20 mouse cellular contexts compared by ENCODE assay signal in the genomic region with DNA sequence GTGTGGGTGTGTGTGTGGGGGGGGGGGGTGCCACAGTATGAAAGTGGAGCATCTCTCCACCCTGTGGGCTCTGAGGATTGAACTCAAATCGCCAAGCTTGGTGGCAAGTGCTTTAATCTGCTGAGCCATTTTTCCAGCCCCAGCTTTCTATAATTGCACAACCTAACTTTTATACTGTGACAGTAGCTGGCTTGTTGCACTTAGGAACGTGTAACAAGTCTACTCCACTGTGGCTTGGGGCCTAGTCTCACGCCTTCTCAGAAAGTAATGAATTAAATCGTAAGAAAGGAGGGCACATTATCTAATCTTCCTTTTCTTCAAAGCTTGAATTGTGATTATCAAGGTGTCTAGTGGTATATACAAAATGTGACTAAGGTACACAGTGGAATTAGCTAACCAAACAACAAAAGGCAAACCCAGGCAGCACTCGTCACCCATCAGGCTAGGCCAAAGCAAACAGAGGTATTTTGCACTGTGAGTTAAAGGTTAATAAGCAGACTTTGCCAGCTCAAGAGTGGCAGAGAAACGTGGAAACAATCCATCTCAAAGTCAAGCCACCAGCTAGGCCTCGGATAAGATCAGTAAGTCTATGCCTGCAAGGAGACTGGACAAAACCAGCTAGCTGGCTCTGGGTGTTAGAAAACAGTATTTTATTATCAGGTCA. TPM values are rescaled to one million over a fixed set of nuclear protein-coding genes. Genes with fewer than 3 reads are reported as not detected.
DNase-seq lines count a peak whose midpoint lies in the region; ATAC-seq and TF ChIP-seq lines count a peak whose summit lies in the region.
"Had no signal": no experiment of that assay in that cellular context is flagged by ENCODE, and none has a peak within 500 bp of the region (broad histone marks: within the 10 kb centered on the region; RNA-seq: fewer than 3 reads in every experiment).

No protein-coding gene starts in this region.

- ATAC-seq in lung, embryonic 14.5 days (ENCODE audit: insufficient read depth) = no peak
- ATAC-seq: forebrain, embryonic 14.5 days; midbrain, embryonic 16.5 days had no signal

- WGBS in lung, embryonic 14.5 days = 40% methylated on average over 7 of the region's 7 CpGs
- 58% methylated on average over 7 of the region's 7 CpGs for WGBS in lung, adult 2 months
- WGBS in cerebellum, adult 2 months = 84% methylated on average over 7 of the region's 7 CpGs

- no peak overlapping the region for H3K4me2 ChIP-seq in lung, embryonic 14.5 days
- H3K4me2 ChIP-seq: heart, embryonic 12.5 days; hindbrain, embryonic 15.5 days; liver, embryonic 13.5 days had no signal

- no peak for TF ChIP-seq CTCF in lung, embryonic 14.5 days (IDR thresholded peaks at IDR 0.05; ENCODE audit: low read depth)
- no peak for TF ChIP-seq CTCF in lung, adult 2 months (IDR thresholded peaks at IDR 0.05; ENCODE audit: insufficient read depth, low read length)
- TF ChIP-seq CTCF in cerebellum, adult 2 months (IDR thresholded peaks at IDR 0.05; ENCODE audit: borderline replicate concordance, insufficient read depth, low read depth, low read length) = no peak

- no peaks in the 10 kb centered on the region for H3K4me1 ChIP-seq in lung, embryonic 14.5 days (ENCODE audit: insufficient read depth)
- no peaks in the 10 kb centered on the region; the same call in 1 of the 2 replicates for H3K4me1 ChIP-seq in lung, adult 2 months (ENCODE audit: control insufficient read depth, insufficient read depth, low read length)
- H3K4me1 ChIP-seq in cerebellum, adult 2 months (ENCODE audit: control insufficient read depth, insufficient read depth, low read length) = no peaks in the 10 kb centered on the region
- H3K4me1 ChIP-seq: embryonic facial prominence, embryonic 10.5 days; heart, embryonic 12.5 days; hindbrain, embryonic 15.5 days had no signal

- peak overlapping the region; percentile 46 for H3K27ac ChIP-seq in lung, embryonic 14.5 days (ENCODE audit: low read depth)
- no peak overlapping the region for H3K27ac ChIP-seq in cerebellum, adult 2 months (ENCODE audit: insufficient read depth, low read length)
- H3K27ac ChIP-seq: embryonic facial prominence, embryonic 10.5 days; hindbrain, embryonic 15.5 days; kidney, postnatal 0 days; liver, embryonic 13.5 days had no signal

- DNase-seq in kidney, adult 11 months = peak; percentile 61
- no peak for DNase-seq in kidney, postnatal 4 days
- peak; percentile 1 for DNase-seq in lung, embryonic 14.5 days
- no peak for DNase-seq in lung, adult 2 months
- peak; percentile 39 for DNase-seq in kidney, postnatal 14 days
- DNase-seq in yolk sac, embryonic 10.5 days (ENCODE audit: low spot score) = peak; percentile 3
- DNase-seq in cerebellum, adult 2 months = no peak
- DNase-seq: adrenal gland, postnatal 10 days; cerebellum, adult 18-20 months; liver, embryonic 13.5 days; right cerebral cortex, adult 18-20 months; thymus, postnatal 14 days had no signal

- H3K4me3 ChIP-seq in lung, embryonic 14.5 days (ENCODE audit: low read depth, low read length) = no peak overlapping the region
- H3K4me3 ChIP-seq in lung, adult 2 months (replicated peaks; ENCODE audit: extremely low read depth, low read depth, low read length) = no peak overlapping the region
- H3K4me3 ChIP-seq in cerebellum, adult 2 months (replicated peaks; ENCODE audit: insufficient read depth, low read depth, low read length) = no peak overlapping the region
- H3K4me3 ChIP-seq: embryonic facial prominence, embryonic 10.5 days; heart, embryonic 12.5 days; hindbrain, embryonic 15.5 days; liver, embryonic 13.5 days had no signal

- H3K36me3 ChIP-seq in lung, embryonic 14.5 days (ENCODE audit: insufficient read depth) = no peaks in the 10 kb centered on the region
- H3K36me3 ChIP-seq: embryonic facial prominence, embryonic 10.5 days; heart, embryonic 12.5 days; hindbrain, embryonic 15.5 days; liver, embryonic 13.5 days had no signal

- H3K27me3 ChIP-seq in lung, embryonic 14.5 days (ENCODE audit: insufficient read depth, low read length) = no peaks in the 10 kb centered on the region
- H3K27me3 ChIP-seq in cerebellum, adult 2 months (ENCODE audit: control insufficient read depth, insufficient read depth, low read length) = no peaks in the 10 kb centered on the region; the same call in 1 of the 2 replicates
- H3K27me3 ChIP-seq: CH12.LX; heart, embryonic 12.5 days; hindbrain, embryonic 15.5 days had no signal

- H3K9me3 ChIP-seq in lung, embryonic 14.5 days (ENCODE audit: low read depth, low read length) = no peaks in the 10 kb centered on the region
- H3K9me3 ChIP-seq: embryonic facial prominence, embryonic 10.5 days; heart, embryonic 12.5 days; hindbrain, embryonic 15.5 days; liver, embryonic 13.5 days had no signal

- no peak for TF ChIP-seq POLR2A in lung, adult 2 months (IDR thresholded peaks at IDR 0.05; ENCODE audit: borderline replicate concordance, extremely low read depth, low read depth, low read length)
- TF ChIP-seq POLR2A in cerebellum, adult 2 months (IDR thresholded peaks at IDR 0.05; ENCODE audit: borderline replicate concordance, insufficient read depth, low read length) = no peak

- H3K9ac ChIP-seq in lung, embryonic 14.5 days = no peak overlapping the region
- H3K9ac ChIP-seq: heart, embryonic 12.5 days; hindbrain, embryonic 15.5 days; liver, embryonic 13.5 days had no signal

RNA-seq across cellular contexts. Expression of gene Six4, which starts 22.5 kb away (rescaled TPM):
- 3.4 and 3.8 TPM in 2 replicates for polyA plus RNA-seq in lung, embryonic 14.5 days (2014; fragmentation: Nextera tagmentation; extraction: Ambion mirVana)
- polyA plus RNA-seq in lung, adult 2 months (2012; rRNA removed) = 2.1 and 2.6 TPM in 2 replicates
- polyA plus RNA-seq in cerebellum, adult 2 months (2012; rRNA removed) = 1.5 and 1.6 TPM in 2 replicates

RNA-seq across cellular contexts. Expression of gene Mnat1, which starts 32.7 kb away (rescaled TPM):
- 36.2 and 37.3 TPM in 2 replicates for polyA plus RNA-seq in lung, embryonic 14.5 days (2014; fragmentation: Nextera tagmentation; extraction: Ambion mirVana)
- polyA plus RNA-seq in lung, adult 2 months (2012; rRNA removed) = 3.5 and 6.4 TPM in 2 replicates
- polyA plus RNA-seq in cerebellum, adult 2 months (2012; rRNA removed) = 15.7 and 15.9 TPM in 2 replicates

RNA-seq across cellular contexts. Expression of gene Six1, which starts 37.1 kb away (rescaled TPM):
- polyA plus RNA-seq in lung, embryonic 14.5 days (2014; fragmentation: Nextera tagmentation; extraction: Ambion mirVana) = 0.45 and 0.53 TPM in 2 replicates
- 3.0 and 3.6 TPM in 2 replicates for polyA plus RNA-seq in lung, adult 2 months (2012; rRNA removed)
- polyA plus RNA-seq in cerebellum, adult 2 months (2012; rRNA removed) = 0.10 and 0.27 TPM in 2 replicates
- polyA plus RNA-seq: small intestine, adult 2 months had no signal

Comparison
In these comparisons a context has a peak if more than half of its experiments do, and no peak if none do; other contexts are left out.
1. DNase-seq: peak in kidney, adult 11 months (single experiment), lung, embryonic 14.5 days (single experiment), kidney, postnatal 14 days (single experiment) and yolk sac, embryonic 10.5 days (single experiment); none in kidney, postnatal 4 days (0 of 2), lung, adult 2 months (single experiment) and cerebellum, adult 2 months (0 of 2).